In the genomic region with DNA sequence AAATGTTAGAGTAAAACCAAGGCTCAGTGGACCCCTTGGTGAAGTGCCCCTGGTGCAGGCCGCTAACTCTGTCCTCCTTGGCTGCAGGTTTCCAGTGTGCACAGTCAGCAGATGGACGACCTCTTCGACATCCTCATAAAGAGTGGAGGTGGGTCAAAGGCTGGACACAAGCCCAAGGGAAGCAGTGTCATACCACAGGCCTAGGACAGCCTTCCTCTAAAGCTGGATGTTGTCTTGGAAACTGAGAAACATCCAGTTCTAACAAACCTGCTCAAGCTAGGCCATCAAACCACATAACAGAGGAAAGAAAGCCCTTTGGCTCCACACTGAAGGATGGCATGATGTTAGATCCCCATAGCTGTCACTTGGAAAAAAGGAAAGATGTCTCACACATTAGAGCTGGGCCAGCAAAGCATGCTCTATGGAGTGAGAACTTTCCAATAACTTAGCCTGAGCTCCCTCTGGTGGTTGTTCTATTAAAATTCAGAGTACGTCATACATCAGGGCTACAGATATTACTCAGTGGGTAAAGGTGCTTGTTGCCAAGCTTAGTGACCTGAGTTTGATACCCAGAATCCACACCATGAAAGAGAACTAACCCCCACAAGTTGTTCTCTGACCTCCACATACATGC, we compare ENCODE assay signal across 8 mouse cellular contexts.
DNase-seq lines count a peak whose midpoint lies in the region; ATAC-seq and TF ChIP-seq lines count a peak whose summit lies in the region.

No protein-coding gene starts in this region.

- no peak overlapping the region for H3K27ac ChIP-seq in forebrain, embryonic 11.5 days (ENCODE audit: low read depth, low read length)
- H3K27ac ChIP-seq in forebrain, embryonic 10.5 days, result no peak overlapping the region
- no peak overlapping the region for H3K27ac ChIP-seq in embryonic facial prominence, embryonic 12.5 days
- no peak overlapping the region for H3K27ac ChIP-seq in intestine, postnatal 0 days (ENCODE audit: low read depth, low read length)

- peaks cover 5% of the 10 kb centered on the region; the same call in 1 of the 2 replicates for H3K9me3 ChIP-seq in forebrain, embryonic 11.5 days (ENCODE audit: control insufficient read depth, low read length)
- peaks cover 11% of the 10 kb centered on the region; the same call in 1 of the 2 replicates for H3K9me3 ChIP-seq in forebrain, embryonic 10.5 days
- H3K9me3 ChIP-seq in embryonic facial prominence, embryonic 12.5 days, result no peaks in the 10 kb centered on the region
- no peaks in the 10 kb centered on the region for H3K9me3 ChIP-seq in intestine, postnatal 0 days (ENCODE audit: control insufficient read depth)

- peaks cover 2% of the 10 kb centered on the region; the same call in 1 of the 2 replicates for H3K36me3 ChIP-seq in forebrain, embryonic 11.5 days (ENCODE audit: control insufficient read depth, insufficient read depth, low read length)
- peaks cover 85% of the 10 kb centered on the region for H3K36me3 ChIP-seq in forebrain, embryonic 10.5 days (replicated peaks)
- peaks cover 68% of the 10 kb centered on the region for H3K36me3 ChIP-seq in embryonic facial prominence, embryonic 12.5 days
- peaks cover 83% of the 10 kb centered on the region for H3K36me3 ChIP-seq in intestine, postnatal 0 days (ENCODE audit: control insufficient read depth, insufficient read depth)

- WGBS in forebrain, embryonic 11.5 days, result 71% methylated on average over 4 of the region's 4 CpGs
- 81% methylated on average over 4 of the region's 4 CpGs for WGBS in forebrain, embryonic 10.5 days
- WGBS in embryonic facial prominence, embryonic 12.5 days, result 75% methylated on average over 4 of the region's 4 CpGs
- 77% methylated on average over 4 of the region's 4 CpGs for WGBS in intestine, postnatal 0 days

- no peak overlapping the region for H3K9ac ChIP-seq in forebrain, embryonic 11.5 days (ENCODE audit: low read length)
- no peak overlapping the region for H3K9ac ChIP-seq in embryonic facial prominence, embryonic 12.5 days
- H3K9ac ChIP-seq in intestine, postnatal 0 days (ENCODE audit: low read depth, low read length), result no peak overlapping the region

- peak; percentile 76 for TF ChIP-seq CTCF in intestine, postnatal 0 days (IDR thresholded peaks at IDR 0.05; ENCODE audit: low read depth)

- ATAC-seq in forebrain, embryonic 11.5 days (replicated peaks; ENCODE audit: low FRiP score), result 0 out of 2 replicates have a peak, but pooled peaks have one; percentile 60
- peak; percentile 72; the same call in 1 of the 2 replicates for ATAC-seq in embryonic facial prominence, embryonic 12.5 days (ENCODE audit: insufficient number of reproducible peaks, insufficient read depth, low FRiP score, low TSS enrichment)
- ATAC-seq in intestine, postnatal 0 days, result peak; percentile 49

- no peak for DNase-seq in forebrain, embryonic 11.5 days (ENCODE audit: low spot score)
- no peak for DNase-seq in forebrain, embryonic 10.5 days (ENCODE audit: extremely low spot score, low spot score)
- peak; percentile 47 for DNase-seq in urinary bladder, postnatal 14 days (ENCODE audit: low spot score)
- DNase-seq in urinary bladder, postnatal 36 days (ENCODE audit: low spot score in 2 of 2), result no peak
- peak; percentile 81 for DNase-seq in lung, postnatal 10 days
- DNase-seq in yolk sac, embryonic 10.5 days (ENCODE audit: low spot score), result peak; percentile 13

- H3K4me1 ChIP-seq in forebrain, embryonic 11.5 days (replicated peaks; ENCODE audit: control insufficient read depth, insufficient read depth, low read length), result no peaks in the 10 kb centered on the region
- H3K4me1 ChIP-seq in forebrain, embryonic 10.5 days, result no peaks in the 10 kb centered on the region
- no peaks in the 10 kb centered on the region for H3K4me1 ChIP-seq in embryonic facial prominence, embryonic 12.5 days
- no peaks in the 10 kb centered on the region for H3K4me1 ChIP-seq in intestine, postnatal 0 days (replicated peaks; ENCODE audit: control insufficient read depth, insufficient read depth, low read length)

- H3K4me3 ChIP-seq in forebrain, embryonic 11.5 days (ENCODE audit: low read depth, low read length), result no peak overlapping the region
- no peak overlapping the region for H3K4me3 ChIP-seq in forebrain, embryonic 10.5 days
- no peak overlapping the region for H3K4me3 ChIP-seq in embryonic facial prominence, embryonic 12.5 days
- no peak overlapping the region for H3K4me3 ChIP-seq in intestine, postnatal 0 days (ENCODE audit: low read depth, low read length)

- H3K4me2 ChIP-seq in forebrain, embryonic 11.5 days (ENCODE audit: low read depth, low read length, severe bottlenecking), result no peak overlapping the region
- no peak overlapping the region for H3K4me2 ChIP-seq in embryonic facial prominence, embryonic 12.5 days (replicated peaks)
- H3K4me2 ChIP-seq in intestine, postnatal 0 days (replicated peaks; ENCODE audit: low read depth), result no peak overlapping the region

- H3K27me3 ChIP-seq in forebrain, embryonic 11.5 days (ENCODE audit: control insufficient read depth, insufficient read depth, low read length), result no peaks in the 10 kb centered on the region
- H3K27me3 ChIP-seq in forebrain, embryonic 10.5 days (ENCODE audit: poor library complexity, severe bottlenecking), result no peaks in the 10 kb centered on the region
- no peaks in the 10 kb centered on the region for H3K27me3 ChIP-seq in embryonic facial prominence, embryonic 12.5 days
- no peaks in the 10 kb centered on the region for H3K27me3 ChIP-seq in intestine, postnatal 0 days (replicated peaks; ENCODE audit: control insufficient read depth, insufficient read depth, low read length)

Comparison
In these comparisons a context has a peak if more than half of its experiments do, and no peak if none do; other contexts are left out.
1. DNase-seq: peak in urinary bladder, postnatal 14 days (single experiment), lung, postnatal 10 days (single experiment) and yolk sac, embryonic 10.5 days (single experiment); none in forebrain, embryonic 11.5 days (single experiment), forebrain, embryonic 10.5 days (single experiment) and urinary bladder, postnatal 36 days (0 of 2).
2. Peak in every context shown above with its lines, with median percentiles within 50 percentile points of each other: ATAC-seq.